Mouse (Mus musculus) C2C12 (cell line): Measurements from ENCODE around the gene Srrm1.

Experiments
- CTCF ChIP-seq: IDR thresholded peaks from one replicate; pipeline ENCODE4 v1.5.1; 2011; ENCODE audit not compliant: control insufficient read depth, insufficient read depth, insufficient read length
- USF1 ChIP-seq: IDR thresholded peaks from one replicate; pipeline ENCODE4 v1.6.1; 2011; ENCODE audit warnings: low read depth, mild to moderate bottlenecking, control low read depth, moderate library complexity

DNA sequence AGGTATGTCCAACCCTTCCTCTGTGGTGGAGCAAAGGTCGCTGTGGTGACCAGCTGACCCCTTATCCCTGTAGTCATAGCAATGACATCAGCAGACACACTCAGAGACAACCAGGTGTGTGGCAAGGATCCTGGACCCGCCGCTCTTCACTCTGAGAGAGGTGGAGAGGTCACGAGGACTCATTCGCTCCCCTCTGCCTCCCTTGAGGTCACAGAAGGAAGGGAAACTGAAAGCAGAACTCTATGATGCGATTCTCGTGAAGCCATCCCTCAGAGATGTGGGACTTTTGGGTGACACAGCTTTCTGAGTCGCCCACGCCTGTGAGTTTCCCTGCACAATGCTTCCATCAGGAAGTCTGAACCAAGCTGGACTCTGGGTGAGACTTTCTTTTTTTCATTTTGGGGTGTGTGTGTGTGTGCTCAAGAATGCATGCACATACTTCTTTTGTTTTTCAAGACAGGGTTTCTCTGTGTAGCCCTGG lies 39.3 kb downstream of the Srrm1 start:
- no peak for TF ChIP-seq CTCF
- no peak for TF ChIP-seq USF1
